Mouse (Mus musculus): Measurements from ENCODE around the gene Zfp987.
"Not testable (repeated sequence)": the region's sequence is repeated elsewhere in the genome, so short reads cannot be mapped to it uniquely, and the experiment has no call there.

- TF ChIP-seq CTCF, EP300 (IDR thresholded peaks at IDR 0.05): not testable (repeated sequence)
Observed at GRCm38 (mm10) chr4:146162893-146163292, 65.8 kb downstream of the Zfp987 start.

All from lung, postnatal 0 days (tissue).